Mouse (Mus musculus) kidney, adult 18-20 months (tissue): ENCODE measurements around the gene Vezf1.
A peak's percentile ranks its signal among the peaks of the same experiment; 100 is the strongest.
"Not testable (repeated sequence)": the region's sequence is repeated elsewhere in the genome, so short reads cannot be mapped to it uniquely, and the experiment has no call there.

Experiments
- DNase-seq: peaks from one replicate; pipeline ENCODE4 v3.0.0; 2021

Gene Vezf1

GRCm38 (mm10) chr11:88067586-88068410 lies at the start of gene Vezf1:
Gene Vezf1 (plus strand): TSS chr11:88068279.
- DNase-seq, result peak; percentile 81

- DNase-seq, result no peak
These were observed 44.1 kb upstream of the Vezf1 start for GRCm38 (mm10) chr11:88023933-88024332.

- no peak for DNase-seq
These were observed 40.6 kb upstream of the Vezf1 start for GRCm38 (mm10) chr11:88027391-88028035.

- no peak for DNase-seq
These were observed 39.8 kb upstream of the Vezf1 start for GRCm38 (mm10) chr11:88028193-88028684.

- peak; percentile 12 for DNase-seq
These were observed 37.9 kb upstream of the Vezf1 start for GRCm38 (mm10) chr11:88030219-88030618.

- DNase-seq, result no peak
These were observed 37.2 kb upstream of the Vezf1 start for GRCm38 (mm10) chr11:88030836-88031235.

GRCm38 (mm10) chr11:88031753-88032152 lies 36.3 kb upstream of the Vezf1 start:
- no peak for DNase-seq

- DNase-seq, result no peak
These were observed 32.1 kb upstream of the Vezf1 start for GRCm38 (mm10) chr11:88035970-88036369.

- no peak for DNase-seq
These were observed 31.3 kb upstream of the Vezf1 start for GRCm38 (mm10) chr11:88036761-88037251.

- no peak for DNase-seq
These were observed 30.7 kb upstream of the Vezf1 start for GRCm38 (mm10) chr11:88037386-88037785.

GRCm38 (mm10) chr11:88039066-88039465 lies 29.0 kb upstream of the Vezf1 start:
- DNase-seq, result no peak

- no peak for DNase-seq
These were observed 23.8 kb upstream of the Vezf1 start for GRCm38 (mm10) chr11:88044314-88044713.

GRCm38 (mm10) chr11:88045159-88045558 lies 22.9 kb upstream of the Vezf1 start:
- not testable (repeated sequence) for DNase-seq

GRCm38 (mm10) chr11:88045878-88046277 lies 22.2 kb upstream of the Vezf1 start:
- DNase-seq, result no peak

GRCm38 (mm10) chr11:88046323-88046937 lies 21.6 kb upstream of the Vezf1 start:
- DNase-seq, result no peak

GRCm38 (mm10) chr11:88046944-88047794 lies 20.9 kb upstream of the Vezf1 start, which contains the start of gene Srsf1:
Gene Srsf1 (plus strand): TSS chr11:88047373.
- DNase-seq, result peak; percentile 98

- peak; percentile 72 for DNase-seq
These were observed 20.1 kb upstream of the Vezf1 start for GRCm38 (mm10) chr11:88047871-88048531.

- DNase-seq, result no peak
These were observed 19.0 kb upstream of the Vezf1 start for GRCm38 (mm10) chr11:88048961-88049670.

- DNase-seq, result no peak
These were observed 18.3 kb upstream of the Vezf1 start for GRCm38 (mm10) chr11:88049732-88050131.

GRCm38 (mm10) chr11:88052638-88053037 lies 15.4 kb upstream of the Vezf1 start:
- no peak for DNase-seq

- no peak for DNase-seq
These were observed 14.3 kb upstream of the Vezf1 start for GRCm38 (mm10) chr11:88053821-88054220.
